Mouse (Mus musculus): ENCODE measurements around the gene Ifrd2.
A peak's percentile ranks its signal among the peaks of the same experiment; 100 is the strongest.
"Not testable (repeated sequence)": the region's sequence is repeated elsewhere in the genome, so short reads cannot be mapped to it uniquely, and the experiment has no call there.

The Ifrd2 gene

GRCm38 (mm10) chr9:107551890-107552355, 35.5 kb upstream of the Ifrd2 start:
- no peak for DNase-seq (ENCODE audit: low read depth, low spot score)

GRCm38 (mm10) chr9:107552690-107553393, 34.6 kb upstream of the Ifrd2 start:
- no peak for DNase-seq (ENCODE audit: low read depth, low spot score)

- no peak for DNase-seq (ENCODE audit: low read depth, low spot score)
Measured at GRCm38 (mm10) chr9:107553541-107554318, 33.7 kb upstream of the Ifrd2 start.

- DNase-seq (ENCODE audit: low read depth, low spot score): peak; percentile 99
Measured at GRCm38 (mm10) chr9:107554319-107554825, 33.1 kb upstream of the Ifrd2 start.

GRCm38 (mm10) chr9:107555031-107555457, 32.4 kb upstream of the Ifrd2 start:
- DNase-seq (ENCODE audit: low read depth, low spot score): no peak

- DNase-seq (ENCODE audit: low read depth, low spot score): no peak
Measured at GRCm38 (mm10) chr9:107555701-107556100, 31.7 kb upstream of the Ifrd2 start.

GRCm38 (mm10) chr9:107556346-107556745, 31.1 kb upstream of the Ifrd2 start:
- no peak for DNase-seq (ENCODE audit: low read depth, low spot score)

- peak; percentile 88 for DNase-seq (ENCODE audit: low read depth, low spot score)
Measured at GRCm38 (mm10) chr9:107563029-107563581, 24.3 kb upstream of the Ifrd2 start, which contains the start of gene Tusc2. Gene Tusc2, plus strand, starts transcription at chr9:107563255.

GRCm38 (mm10) chr9:107565556-107565955, 21.9 kb upstream of the Ifrd2 start:
- DNase-seq (ENCODE audit: low read depth, low spot score): not testable (repeated sequence)

- no peak for DNase-seq (ENCODE audit: low read depth, low spot score)
Measured at GRCm38 (mm10) chr9:107566041-107566709, 21.3 kb upstream of the Ifrd2 start.

GRCm38 (mm10) chr9:107566855-107567254, 20.6 kb upstream of the Ifrd2 start:
- DNase-seq (ENCODE audit: low read depth, low spot score): no peak

- DNase-seq (ENCODE audit: low read depth, low spot score): no peak
Measured at GRCm38 (mm10) chr9:107567702-107568319, 19.6 kb upstream of the Ifrd2 start, which contains the start of gene Hyal2. Gene Hyal2, plus strand, starts transcription at chr9:107567945.

- peak; percentile 84 for DNase-seq (ENCODE audit: low read depth, low spot score)
Measured at GRCm38 (mm10) chr9:107568331-107569261, 18.8 kb upstream of the Ifrd2 start.

GRCm38 (mm10) chr9:107569270-107569669, 18.2 kb upstream of the Ifrd2 start:
- peak; percentile 51 for DNase-seq (ENCODE audit: low read depth, low spot score)

- no peak for DNase-seq (ENCODE audit: low read depth, low spot score)
Measured at GRCm38 (mm10) chr9:107570016-107570415, 17.4 kb upstream of the Ifrd2 start.

GRCm38 (mm10) chr9:107570845-107571244, 16.6 kb upstream of the Ifrd2 start:
- DNase-seq (ENCODE audit: low read depth, low spot score): no peak

GRCm38 (mm10) chr9:107571534-107572326, 15.7 kb upstream of the Ifrd2 start:
- no peak for DNase-seq (ENCODE audit: low read depth, low spot score)

GRCm38 (mm10) chr9:107572327-107572662, 15.1 kb upstream of the Ifrd2 start:
- no peak for DNase-seq (ENCODE audit: low read depth, low spot score)

- not testable (repeated sequence) for DNase-seq (ENCODE audit: low read depth, low spot score)
Measured at GRCm38 (mm10) chr9:107573774-107574173, 13.7 kb upstream of the Ifrd2 start.
